In the genomic region with DNA sequence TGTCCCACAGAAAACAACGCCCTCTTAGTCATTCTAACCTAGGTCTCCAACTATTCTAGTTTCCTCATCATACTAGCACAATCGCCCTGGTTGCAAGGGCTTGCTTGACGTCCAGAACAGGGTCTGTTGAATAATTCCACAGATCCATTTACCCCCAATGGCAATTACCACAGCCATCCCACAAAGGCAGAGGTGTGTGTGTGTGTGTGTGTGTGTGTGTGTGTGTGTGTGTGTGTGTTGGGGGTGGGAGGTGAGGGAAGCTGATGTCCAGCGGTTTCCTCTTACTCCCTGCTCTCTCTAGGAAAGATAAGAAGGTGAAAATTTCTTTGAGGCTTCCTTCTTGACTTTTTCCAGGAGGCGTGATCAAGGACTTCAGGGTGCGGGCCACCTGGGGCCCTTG, we compare ENCODE assay signal across 8 mouse cellular contexts. TPM values are rescaled to one million over a fixed set of nuclear protein-coding genes. Genes with fewer than 3 reads are reported as not detected.
DNase-seq lines count a peak whose midpoint lies in the region; ATAC-seq and TF ChIP-seq lines count a peak whose summit lies in the region.

No protein-coding gene starts in this region.

- no peak for ATAC-seq in lung, embryonic 16.5 days (ENCODE audit: low read depth)
- ATAC-seq in forebrain, embryonic 14.5 days = no peak
- ATAC-seq in limb, embryonic 13.5 days (ENCODE audit: low FRiP score, low read depth) = no peak
- ATAC-seq in activated CD4-positive, CD25-positive, alpha-beta regulatory T cell, adult 4 months = no peak

- no peaks in the 10 kb centered on the region for H3K9me3 ChIP-seq in lung, embryonic 16.5 days (ENCODE audit: control insufficient read depth, low read length)
- H3K9me3 ChIP-seq in forebrain, embryonic 14.5 days (replicated peaks; ENCODE audit: control insufficient read depth, low read length) = no peaks in the 10 kb centered on the region
- H3K9me3 ChIP-seq in limb, embryonic 13.5 days = no peaks in the 10 kb centered on the region

- no peak for TF ChIP-seq CTCF in small intestine, adult 2 months (IDR thresholded peaks at IDR 0.05; ENCODE audit: extremely low read depth, insufficient read length, insufficient replicate concordance, low read depth, low read length)

- DNase-seq in lung, postnatal 36 days = no peak
- no peak for DNase-seq in forebrain, embryonic 14.5 days (ENCODE audit: low spot score)
- no peak for DNase-seq in layer of hippocampus, postnatal 14 days (ENCODE audit: low spot score in 2 of 2)
- DNase-seq in cerebellum, adult 11 months = no peak

- no peaks in the 10 kb centered on the region for H3K36me3 ChIP-seq in lung, embryonic 16.5 days (ENCODE audit: control insufficient read depth, insufficient read depth, low read length)
- no peaks in the 10 kb centered on the region for H3K36me3 ChIP-seq in forebrain, embryonic 14.5 days (ENCODE audit: control insufficient read depth, insufficient read depth, low read length)
- H3K36me3 ChIP-seq in limb, embryonic 13.5 days = peaks cover 3% of the 10 kb centered on the region; the same call in 1 of the 2 replicates
- H3K36me3 ChIP-seq in small intestine, adult 2 months (ENCODE audit: control insufficient read depth, insufficient read depth, low read length) = no peaks in the 10 kb centered on the region

- TF ChIP-seq POLR2A in small intestine, adult 2 months (IDR thresholded peaks at IDR 0.05; ENCODE audit: low read depth, low read length) = no peak

- peak overlapping the region; percentile 83 for H3K4me3 ChIP-seq in lung, embryonic 16.5 days (ENCODE audit: low read length)
- H3K4me3 ChIP-seq in forebrain, embryonic 14.5 days (ENCODE audit: low read depth, low read length) = peak overlapping the region; percentile 52
- peak overlapping the region; percentile 67 for H3K4me3 ChIP-seq in limb, embryonic 13.5 days
- peak overlapping the region; percentile 39 for H3K4me3 ChIP-seq in small intestine, adult 2 months (ENCODE audit: low read depth, low read length)

- H3K4me2 ChIP-seq in lung, embryonic 16.5 days (ENCODE audit: low read depth, low read length) = peak overlapping the region; percentile 94
- H3K4me2 ChIP-seq in forebrain, embryonic 14.5 days (ENCODE audit: low read length) = peak overlapping the region; percentile 98
- H3K4me2 ChIP-seq in limb, embryonic 13.5 days (replicated peaks) = peak overlapping the region; percentile 87

- WGBS in lung, embryonic 16.5 days = 36% methylated on average over 6 of the region's 6 CpGs
- 38% methylated on average over 6 of the region's 6 CpGs for WGBS in forebrain, embryonic 14.5 days
- WGBS in limb, embryonic 13.5 days = 39% methylated on average over 6 of the region's 6 CpGs
- 43% methylated on average over 6 of the region's 6 CpGs for WGBS in small intestine, adult 2 months

- no peaks in the 10 kb centered on the region for H3K27me3 ChIP-seq in lung, embryonic 16.5 days (ENCODE audit: control insufficient read depth, insufficient read depth, low read depth, low read length)
- no peaks in the 10 kb centered on the region for H3K27me3 ChIP-seq in forebrain, embryonic 14.5 days (replicated peaks; ENCODE audit: control insufficient read depth, insufficient read depth, low read length)
- H3K27me3 ChIP-seq in limb, embryonic 13.5 days = no peaks in the 10 kb centered on the region
- 0 out of 2 replicates have a peak, but pooled peaks cover 3% of the 10 kb centered on the region for H3K27me3 ChIP-seq in small intestine, adult 2 months (ENCODE audit: control insufficient read depth, insufficient read depth, low read length)

- H3K27ac ChIP-seq in lung, embryonic 16.5 days (ENCODE audit: low read length) = peak overlapping the region; percentile 10; the same call in 1 of the 2 replicates
- H3K27ac ChIP-seq in forebrain, embryonic 14.5 days (ENCODE audit: low read depth, low read length) = no peak overlapping the region
- no peak overlapping the region; the same call in 1 of the 2 replicates for H3K27ac ChIP-seq in limb, embryonic 13.5 days
- H3K27ac ChIP-seq in small intestine, adult 2 months (ENCODE audit: insufficient read depth, low read depth, low read length) = no peak overlapping the region

- peak overlapping the region; percentile 92 for H3K9ac ChIP-seq in lung, embryonic 16.5 days (ENCODE audit: low read length)
- H3K9ac ChIP-seq in forebrain, embryonic 14.5 days (ENCODE audit: low read length) = peak overlapping the region; percentile 68
- H3K9ac ChIP-seq in limb, embryonic 13.5 days = peak overlapping the region; percentile 92

- peaks cover 21% of the 10 kb centered on the region for H3K4me1 ChIP-seq in lung, embryonic 16.5 days (replicated peaks; ENCODE audit: control insufficient read depth, insufficient read depth, low read length)
- peaks cover 33% of the 10 kb centered on the region for H3K4me1 ChIP-seq in forebrain, embryonic 14.5 days (ENCODE audit: control insufficient read depth, insufficient read depth, low read length)
- peaks cover 60% of the 10 kb centered on the region for H3K4me1 ChIP-seq in limb, embryonic 13.5 days
- H3K4me1 ChIP-seq in small intestine, adult 2 months (ENCODE audit: control insufficient read depth, insufficient read depth, insufficient read length, low read length) = peaks cover 13% of the 10 kb centered on the region

RNA-seq across cellular contexts. Expression of a gene that starts 0.4 kb away (rescaled TPM):
- polyA plus RNA-seq in lung, embryonic 16.5 days (2015; fragmentation: Nextera tagmentation; extraction: Ambion mirVana) = 90.5 and 107 TPM in 2 replicates
- 7.9 and 13.8 TPM in 2 replicates for polyA plus RNA-seq in forebrain, embryonic 14.5 days (2014; fragmentation: Nextera tagmentation; extraction: Ambion mirVana)
- 81.8 and 89.5 TPM in 2 replicates for polyA plus RNA-seq in limb, embryonic 13.5 days (2015; fragmentation: Nextera tagmentation; extraction: Ambion mirVana)
- 12.4 and 15.3 TPM in 2 replicates for polyA plus RNA-seq in small intestine, adult 2 months (2012; rRNA removed)
- polyA plus RNA-seq in activated CD4-positive, CD25-positive, alpha-beta regulatory T cell, adult 4 months (2017; shearing (Covaris generic)) = not detected
- 10 to 100 TPM; 62.0 to 62.3 TPM for total RNA-seq in layer of hippocampus, postnatal 14 days (2021)
